Mouse (Mus musculus): ENCODE data around the gene Olfr203. TPM values are rescaled to one million over a fixed set of nuclear protein-coding genes. Genes with fewer than 3 reads are reported as not detected.
"Not testable (repeated sequence)": the region's sequence is repeated elsewhere in the genome, so short reads cannot be mapped to it uniquely, and the experiment has no call there.

Olfr203 gene
- not detected for total RNA-seq (2021)

DNA sequence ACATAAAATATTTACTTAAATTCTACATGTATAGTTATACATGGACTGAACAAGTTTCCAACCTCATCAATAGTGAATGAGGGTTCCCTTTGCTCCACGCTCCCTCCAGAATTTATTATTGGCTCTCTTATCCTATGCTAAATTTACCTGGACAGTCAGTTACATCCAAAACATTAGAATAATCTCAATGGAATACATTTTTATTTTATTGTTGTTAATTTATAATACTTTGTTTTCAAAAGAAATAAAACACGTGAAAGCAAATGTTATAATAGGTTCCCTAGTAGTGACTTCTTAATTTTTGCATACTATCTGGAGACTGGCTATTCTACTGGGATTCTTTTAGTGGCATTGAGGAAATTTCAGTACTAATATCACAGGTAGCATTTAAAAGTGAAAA lies at the start of gene Olfr203:
Gene Olfr203 (plus strand): TSS at position 301 of the 400 bp plus-strand sequence.
- DNase-seq (ENCODE audit: extremely low spot score in 1 of 2, low spot score in 1 of 2) = no peak

DNA sequence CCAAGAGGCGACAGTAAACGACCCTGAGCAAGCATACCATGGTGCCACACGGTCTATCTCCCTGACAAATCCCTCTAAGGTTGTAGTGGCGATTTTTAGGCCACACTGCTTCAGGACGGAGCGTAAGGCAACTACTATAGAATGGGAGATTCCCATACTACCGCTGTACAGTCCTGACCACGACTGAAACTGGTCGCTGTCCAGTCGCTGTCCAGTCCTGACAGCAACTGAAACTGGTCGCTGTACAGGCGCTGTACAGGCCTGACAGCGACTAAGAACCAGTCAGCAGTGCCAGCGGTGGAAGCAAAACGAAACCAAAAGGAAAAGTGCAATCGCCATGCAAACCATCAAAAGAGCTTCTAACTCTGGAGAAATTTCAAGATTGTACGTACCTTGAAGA lies 49.0 kb upstream of the Olfr203 start:
- DNase-seq (ENCODE audit: extremely low spot score in 1 of 2, low spot score in 1 of 2) = no peak

DNA sequence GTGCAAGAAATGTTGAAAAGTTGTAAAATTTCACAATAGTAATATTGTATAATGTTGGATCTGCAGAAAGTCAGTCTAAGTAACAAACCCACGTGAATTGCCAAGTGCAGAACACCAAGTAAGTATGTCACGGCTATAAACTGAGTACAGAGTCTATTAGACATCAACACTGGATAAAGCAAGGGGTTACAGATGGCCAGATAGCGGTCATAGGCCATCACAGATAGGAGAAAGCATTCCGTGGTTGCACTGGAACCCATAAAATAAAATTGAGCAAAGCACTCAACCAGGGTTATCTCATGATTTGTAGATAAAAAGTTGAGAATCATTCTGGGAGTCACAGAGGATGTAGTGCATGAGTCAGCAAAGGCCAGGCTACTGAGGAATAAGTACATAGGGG lies 29.6 kb upstream of the Olfr203 start:
- not testable (repeated sequence) for DNase-seq (ENCODE audit: extremely low spot score in 1 of 2, low spot score in 1 of 2)

DNA sequence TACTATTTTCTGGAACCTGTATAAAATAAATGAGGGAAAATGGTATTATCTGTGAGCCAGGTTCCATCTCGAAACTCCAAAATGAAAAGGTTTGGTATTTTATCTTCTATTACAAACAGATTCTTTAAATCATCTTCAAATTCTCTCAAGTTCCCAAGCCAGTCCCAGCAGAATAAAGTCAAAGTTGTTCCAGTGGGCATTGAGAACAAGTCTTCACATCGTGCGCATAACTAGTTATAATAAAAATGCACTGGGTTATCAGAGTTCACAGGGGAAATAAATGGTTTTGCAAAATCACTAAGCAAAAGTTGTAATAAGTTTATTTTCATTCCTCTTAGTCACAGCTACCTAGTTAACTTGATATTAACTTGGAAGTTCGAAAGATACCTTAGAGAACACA lies 26.1 kb upstream of the Olfr203 start, which contains the start of gene Olfr201:
Gene Olfr201 (minus strand): TSS at position 101 of the 400 bp plus-strand sequence.
- DNase-seq (ENCODE audit: extremely low spot score in 1 of 2, low spot score in 1 of 2) = not testable (repeated sequence)

GRCm38 (mm10) chr16:59280542-59280941 lies 18.1 kb upstream of the Olfr203 start:
- DNase-seq (ENCODE audit: extremely low spot score in 1 of 2, low spot score in 1 of 2) = no peak

DNA sequence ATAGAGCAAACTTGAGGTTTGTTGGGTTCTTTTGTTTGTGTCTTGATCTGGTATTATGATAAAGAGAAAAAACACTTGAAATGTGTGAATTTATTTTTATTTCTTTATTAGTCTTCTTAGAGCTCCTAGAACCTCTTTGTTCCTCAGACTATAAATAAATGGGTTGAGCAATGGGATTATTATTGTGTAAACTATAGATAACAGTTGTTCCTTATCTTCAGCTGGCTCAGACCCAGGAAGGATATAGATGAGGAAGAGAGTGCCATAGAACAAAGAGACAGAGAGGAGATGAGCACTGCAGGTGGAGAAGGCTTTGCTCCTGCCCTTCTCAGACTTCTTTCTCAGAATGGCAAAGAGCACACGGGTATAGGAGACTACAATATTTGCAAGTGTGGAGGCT lies 15.2 kb upstream of the Olfr203 start:
- DNase-seq (ENCODE audit: extremely low spot score in 1 of 2, low spot score in 1 of 2) = no peak

DNA sequence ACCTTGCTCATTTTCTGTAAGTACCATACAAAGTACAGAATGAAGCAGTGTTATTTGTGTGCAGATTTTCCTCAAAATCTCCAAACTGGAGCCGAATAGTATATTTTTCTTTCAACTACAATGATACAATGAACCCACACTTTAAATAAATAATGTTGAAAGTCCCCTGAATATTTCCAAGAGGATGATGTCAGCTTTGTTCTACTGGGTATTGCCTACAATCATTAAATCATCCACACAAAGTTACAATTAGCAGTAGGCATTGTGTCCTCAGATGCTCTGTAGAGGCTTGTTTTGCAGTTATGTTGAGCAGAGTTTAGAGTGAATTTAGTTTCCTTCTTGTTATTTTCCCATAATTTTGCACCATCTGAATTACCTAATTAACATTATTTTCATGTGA lies 12.0 kb upstream of the Olfr203 start, which contains the start of gene Olfr202:
Gene Olfr202 (minus strand): TSS at position 101 of the 400 bp plus-strand sequence.
- no peak for DNase-seq (ENCODE audit: extremely low spot score in 1 of 2, low spot score in 1 of 2)

DNA sequence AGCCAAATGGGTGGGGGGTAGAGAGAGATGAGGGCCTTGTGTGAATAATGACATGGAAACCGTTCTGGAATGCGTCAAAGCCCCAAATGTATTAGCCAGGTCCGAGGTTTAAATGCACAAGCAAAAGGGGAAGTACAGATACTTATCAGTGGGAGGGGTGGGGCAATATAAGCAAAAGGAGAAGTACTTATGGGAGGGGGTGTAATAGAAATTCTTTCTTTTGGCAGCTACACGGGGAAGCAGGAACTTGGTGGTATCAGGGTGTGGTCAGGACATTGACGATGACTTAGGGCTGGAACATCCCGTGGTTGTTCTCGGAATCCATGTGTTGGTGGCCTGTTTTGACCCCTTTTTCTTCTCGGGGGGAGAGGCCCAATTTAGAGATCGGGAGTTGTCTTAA lies 11.1 kb upstream of the Olfr203 start:
- not testable (repeated sequence) for DNase-seq (ENCODE audit: extremely low spot score in 1 of 2, low spot score in 1 of 2)

DNA sequence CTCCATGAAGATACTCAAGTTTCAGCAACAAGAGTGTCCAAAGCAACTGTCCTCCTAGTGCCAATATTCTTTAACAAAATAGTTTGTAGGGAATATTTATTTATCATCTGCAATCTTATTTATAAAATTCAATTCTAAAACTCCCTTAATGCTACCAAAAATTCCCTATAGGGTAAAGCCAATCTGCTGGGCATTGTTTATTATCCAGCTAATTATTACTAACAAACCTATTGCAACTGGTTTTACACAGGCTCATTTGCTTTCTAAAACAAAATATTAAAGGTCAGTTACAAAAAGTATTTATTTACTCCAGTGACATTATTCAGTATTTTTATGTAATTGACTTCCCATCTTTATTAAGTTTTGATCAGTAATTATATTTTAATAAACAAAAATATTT lies 19.5 kb downstream of the Olfr203 start, which contains the start of gene Olfr204:
Gene Olfr204 (minus strand): TSS at position 101 of the 400 bp plus-strand sequence.
- no peak for DNase-seq (ENCODE audit: extremely low spot score in 1 of 2, low spot score in 1 of 2)

GRCm38 (mm10) chr16:59323262-59323661 lies 24.6 kb downstream of the Olfr203 start:
- not testable (repeated sequence) for DNase-seq (ENCODE audit: extremely low spot score in 1 of 2, low spot score in 1 of 2)

- DNase-seq (ENCODE audit: extremely low spot score in 1 of 2, low spot score in 1 of 2) = no peak
Observed at GRCm38 (mm10) chr16:59331038-59331437, 32.4 kb downstream of the Olfr203 start, which contains the start of gene Olfr205. Olfr205 (minus strand) TSS chr16:59331138.

GRCm38 (mm10) chr16:59349146-59349545 lies 50.5 kb downstream of the Olfr203 start, which contains the start of gene Olfr206:
Olfr206 (minus strand) TSS chr16:59349246.
- DNase-seq (ENCODE audit: extremely low spot score in 1 of 2, low spot score in 1 of 2) = no peak

Other genes with a start within 250 kb of the Olfr203 start
- not detected for gene Olfr190, start 220.9 kb upstream of the Olfr203 start, total RNA-seq (2021)
- gene Olfr191, start 209.1 kb upstream of the Olfr203 start, total RNA-seq (2021) = not detected
- not detected for gene Olfr193, start 187.0 kb upstream of the Olfr203 start, total RNA-seq (2021)
- not detected for gene Olfr194, start 177.8 kb upstream of the Olfr203 start, total RNA-seq (2021)
- gene Olfr195, start 151.8 kb upstream of the Olfr203 start, total RNA-seq (2021) = not detected
- not detected for gene Olfr196, start 128.4 kb upstream of the Olfr203 start, total RNA-seq (2021)
- gene Olfr198, start 95.3 kb upstream of the Olfr203 start, total RNA-seq (2021) = not detected
- gene Olfr199, start 79.1 kb upstream of the Olfr203 start, total RNA-seq (2021) = not detected
- gene Olfr201, start 26.2 kb upstream of the Olfr203 start, total RNA-seq (2021) = not detected
- gene Olfr202, start 12.1 kb upstream of the Olfr203 start, total RNA-seq (2021) = not detected
- not detected for gene Olfr204, start 19.4 kb downstream of the Olfr203 start, total RNA-seq (2021)
- not detected for gene Olfr205, start 32.3 kb downstream of the Olfr203 start, total RNA-seq (2021)
- gene Olfr206, start 50.4 kb downstream of the Olfr203 start, total RNA-seq (2021) = not detected
- not detected for gene Olfr209, start 65.1 kb downstream of the Olfr203 start, total RNA-seq (2021)
- under 1 TPM in 1 of 2 experiments, not detected in 1; 0.15 TPM for gene Gabrr3, start 108.5 kb downstream of the Olfr203 start, total RNA-seq (2021)
- 10 to 100 TPM; 13.8 to 16.2 TPM for gene Riox2, start 172.9 kb downstream of the Olfr203 start, total RNA-seq (2021)

Measured in layer of hippocampus, postnatal 25 days (tissue).